Mouse (Mus musculus) limb, embryonic 12.5 days (tissue): Measurements from ENCODE around the gene Kif11. TPM values are rescaled to one million over a fixed set of nuclear protein-coding genes. Genes with fewer than 3 reads are reported as not detected.

Experiments
- ATAC-seq: fragments of 200-750 bp; cut with Nextera tagmentation; 2 replicates; pipeline ENCODE4 v1.8.0; 2017; ENCODE audit warnings: low read depth, moderate TSS enrichment; ENCODE audit not compliant: insufficient number of reproducible peaks, insufficient read depth, low FRiP score, low TSS enrichment
- H3K27ac ChIP-seq: fragments of 300-500 bp; sonication (generic); 2 replicates; pipeline ENCODE4 v1.5.1; 2016; ENCODE audit warnings: mild to moderate bottlenecking, moderate library complexity
- H3K27me3 ChIP-seq: fragments of 300-500 bp; sonication (generic); 2 replicates; pipeline ENCODE4 v1.6.1; 2016; ENCODE audit warnings: mild to moderate bottlenecking, moderate library complexity
- H3K36me3 ChIP-seq: fragments of 300-500 bp; sonication (generic); 2 replicates; pipeline ENCODE4 v1.6.1; 2016; ENCODE audit warnings: mild to moderate bottlenecking, moderate library complexity
- H3K4me1 ChIP-seq: fragments of 300-500 bp; sonication (generic); replicated peaks from 2 replicates; pipeline ENCODE4 v1.6.1; 2016
- H3K4me2 ChIP-seq: fragments of 300-500 bp; sonication (generic); 2 replicates; pipeline ENCODE4 v1.6.1; 2016; ENCODE audit warnings: mild to moderate bottlenecking, moderate library complexity
- H3K4me3 ChIP-seq: fragments of 300-500 bp; sonication (generic); replicated peaks from 2 replicates; pipeline ENCODE4 v1.5.1; 2016; ENCODE audit warnings: mild to moderate bottlenecking
- H3K9ac ChIP-seq: fragments of 300-500 bp; sonication (generic); replicated peaks from 2 replicates; pipeline ENCODE4 v1.6.1; 2016; ENCODE audit warnings: mild to moderate bottlenecking, moderate library complexity
- H3K9me3 ChIP-seq: fragments of 300-500 bp; sonication (generic); 2 replicates; pipeline ENCODE4 v1.6.1; 2016; ENCODE audit warnings: mild to moderate bottlenecking, moderate library complexity
- WGBS: fragments of 180-500 bp; shearing (Covaris S2); methylation state at CpG from one replicate; pipeline ENCODE4 v1.1.7; 2016; 5-methylcytosine and 5-hydroxymethylcytosine counted together
- polyA plus RNA-seq: library from polyadenylated mRNA; unstranded; fragments of >200 nt; fragmentation: Nextera tagmentation; extraction: Ambion mirVana; gene quantifications from 2 replicates; pipeline ENCODE4 v1.2.1, GENCODE M21; 2016

Kif11 gene
- polyA plus RNA-seq, 1 experiment from 2014 or later: 89.1 TPM

GRCm38 (mm10) chr19:37352756-37353155, 23.4 kb upstream of the Kif11 start:
- H3K4me1 ChIP-seq: no peaks in the 10 kb centered on the region
- no peak for ATAC-seq
- no peaks in the 10 kb centered on the region for H3K27me3 ChIP-seq
- peaks cover 15% of the 10 kb centered on the region for H3K36me3 ChIP-seq
- no peak overlapping the region for H3K4me3 ChIP-seq
- H3K4me2 ChIP-seq: no peak overlapping the region
- no peaks in the 10 kb centered on the region for H3K9me3 ChIP-seq
- 86% methylated on average over 3 of the region's 3 CpGs for WGBS
- no peak overlapping the region for H3K9ac ChIP-seq
- no peak overlapping the region for H3K27ac ChIP-seq

GRCm38 (mm10) chr19:37353331-37353730, 22.9 kb upstream of the Kif11 start:
- H3K4me3 ChIP-seq: no peak overlapping the region
- no peak for ATAC-seq
- WGBS: 82% methylated on average over 6 of the region's 6 CpGs
- no peaks in the 10 kb centered on the region for H3K9me3 ChIP-seq
- H3K4me2 ChIP-seq: no peak overlapping the region
- H3K9ac ChIP-seq: no peak overlapping the region
- peaks cover 15% of the 10 kb centered on the region for H3K36me3 ChIP-seq
- no peak overlapping the region for H3K27ac ChIP-seq
- no peaks in the 10 kb centered on the region for H3K27me3 ChIP-seq
- no peaks in the 10 kb centered on the region for H3K4me1 ChIP-seq

GRCm38 (mm10) chr19:37360044-37360443, 16.2 kb upstream of the Kif11 start:
- H3K36me3 ChIP-seq: no peaks in the 10 kb centered on the region
- no peak overlapping the region for H3K4me3 ChIP-seq
- H3K27me3 ChIP-seq: no peaks in the 10 kb centered on the region
- H3K9ac ChIP-seq: no peak overlapping the region
- ATAC-seq: no peak
- no peak overlapping the region for H3K27ac ChIP-seq
- no peaks in the 10 kb centered on the region for H3K4me1 ChIP-seq
- H3K4me2 ChIP-seq: no peak overlapping the region
- WGBS: 76% methylated on average over 5 of the region's 5 CpGs
- H3K9me3 ChIP-seq: no peaks in the 10 kb centered on the region

GRCm38 (mm10) chr19:37362545-37362944, 13.7 kb upstream of the Kif11 start:
- no peak for ATAC-seq
- WGBS: 32% methylated on average over 5 of the region's 5 CpGs

GRCm38 (mm10) chr19:37363128-37363939, 12.9 kb upstream of the Kif11 start:
- no peak for ATAC-seq
- Histone ChIP-seq H3K9me3 (no peaks in the 10 kb centered on the region), H3K4me1 (no peaks in the 10 kb centered on the region), H3K4me3 (no peak overlapping the region), H3K27me3 (no peaks in the 10 kb centered on the region), H3K4me2 (no peak overlapping the region), H3K36me3 (no peaks in the 10 kb centered on the region), H3K27ac (no peak overlapping the region), H3K9ac (no peak overlapping the region)
- 85% methylated on average over 11 of the region's 11 CpGs for WGBS

More at GRCm38 (mm10) chr19:37362545-37362944, 13.7 kb upstream of the Kif11 start:
- no peaks in the 10 kb centered on the region for H3K27me3 ChIP-seq
- no peak overlapping the region for H3K4me3 ChIP-seq
- no peaks in the 10 kb centered on the region for H3K4me1 ChIP-seq
- no peaks in the 10 kb centered on the region for H3K9me3 ChIP-seq
- H3K36me3 ChIP-seq: no peaks in the 10 kb centered on the region
- H3K4me2 ChIP-seq: no peak overlapping the region
- no peak overlapping the region for H3K27ac ChIP-seq
- no peak overlapping the region for H3K9ac ChIP-seq

DNA sequence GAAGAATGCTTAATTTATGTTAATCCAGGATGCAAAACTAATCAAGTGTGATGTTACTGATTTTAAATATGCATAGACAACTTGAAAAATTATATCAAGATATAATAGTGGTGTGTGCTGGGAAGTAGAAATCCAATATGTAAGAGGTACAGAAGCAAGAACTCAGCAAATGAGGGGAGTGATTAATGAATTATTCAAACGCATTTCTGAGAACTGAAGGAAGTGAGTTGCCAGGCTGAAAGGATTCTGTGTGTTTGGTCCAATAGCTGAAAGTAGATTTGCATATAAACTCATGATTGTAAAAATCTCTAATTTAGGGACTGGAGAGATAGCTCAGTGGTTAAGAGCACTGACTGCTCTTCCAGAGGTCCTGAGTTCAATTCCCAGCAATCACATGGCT, 7.2 kb upstream of the Kif11 start:
- H3K36me3 ChIP-seq: no peaks in the 10 kb centered on the region
- H3K27ac ChIP-seq: no peak overlapping the region
- H3K4me3 ChIP-seq: no peak overlapping the region
- H3K4me1 ChIP-seq: no peaks in the 10 kb centered on the region
- ATAC-seq: no peak
- H3K9me3 ChIP-seq: no peaks in the 10 kb centered on the region
- H3K9ac ChIP-seq: no peak overlapping the region
- H3K27me3 ChIP-seq: no peaks in the 10 kb centered on the region
- WGBS: 78% methylated on average over 1 of the region's 1 CpGs
- H3K4me2 ChIP-seq: no peak overlapping the region

DNA sequence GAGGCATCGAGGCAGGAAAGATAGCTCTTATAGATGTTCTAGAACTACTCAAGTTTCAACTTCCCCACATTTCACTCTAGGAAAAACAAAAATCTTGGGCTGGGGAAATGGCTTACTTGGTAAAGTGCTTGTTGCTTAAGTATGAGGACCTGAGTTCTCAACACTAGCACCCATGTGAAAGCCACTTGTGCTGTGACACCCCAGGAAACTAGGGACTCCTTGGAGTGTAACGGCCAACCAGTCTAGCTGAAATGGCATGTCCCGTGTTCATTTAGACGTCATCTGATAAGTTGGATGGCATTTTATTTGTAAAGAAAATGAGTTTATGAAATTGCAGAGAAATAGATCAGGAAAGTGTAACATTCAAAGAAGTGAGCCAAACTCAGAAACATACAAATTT, 6.3 kb upstream of the Kif11 start:
- no peaks in the 10 kb centered on the region for H3K36me3 ChIP-seq
- no peaks in the 10 kb centered on the region for H3K27me3 ChIP-seq
- no peaks in the 10 kb centered on the region for H3K4me1 ChIP-seq
- no peak overlapping the region for H3K4me2 ChIP-seq
- H3K9me3 ChIP-seq: no peaks in the 10 kb centered on the region
- H3K4me3 ChIP-seq: no peak overlapping the region
- no peak overlapping the region for H3K27ac ChIP-seq
- 88% methylated on average over 4 of the region's 4 CpGs for WGBS
- H3K9ac ChIP-seq: no peak overlapping the region
- no peak for ATAC-seq

DNA sequence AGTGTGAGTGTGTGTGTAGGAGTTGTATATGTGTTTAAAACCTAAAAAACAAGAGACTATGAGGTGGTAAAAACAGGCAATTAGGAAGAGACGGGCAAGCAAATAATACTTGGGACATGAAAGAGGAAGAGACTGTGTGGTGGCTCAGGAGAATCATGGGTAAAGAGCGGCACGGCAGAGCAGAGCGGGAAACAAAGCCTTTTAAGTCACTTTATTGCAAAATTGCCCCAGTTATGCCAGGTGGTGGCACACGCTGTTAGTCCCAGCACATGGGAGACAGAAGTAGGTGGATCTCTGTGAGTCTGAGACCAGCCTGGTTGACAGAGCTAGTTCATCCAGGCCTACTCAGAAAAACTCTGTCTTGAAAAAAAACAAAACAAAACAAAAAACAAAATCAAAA, 5.8 kb upstream of the Kif11 start:
- 0 out of 2 replicates have a peak, but pooled peaks cover 2% of the 10 kb centered on the region for H3K4me1 ChIP-seq

DNA sequence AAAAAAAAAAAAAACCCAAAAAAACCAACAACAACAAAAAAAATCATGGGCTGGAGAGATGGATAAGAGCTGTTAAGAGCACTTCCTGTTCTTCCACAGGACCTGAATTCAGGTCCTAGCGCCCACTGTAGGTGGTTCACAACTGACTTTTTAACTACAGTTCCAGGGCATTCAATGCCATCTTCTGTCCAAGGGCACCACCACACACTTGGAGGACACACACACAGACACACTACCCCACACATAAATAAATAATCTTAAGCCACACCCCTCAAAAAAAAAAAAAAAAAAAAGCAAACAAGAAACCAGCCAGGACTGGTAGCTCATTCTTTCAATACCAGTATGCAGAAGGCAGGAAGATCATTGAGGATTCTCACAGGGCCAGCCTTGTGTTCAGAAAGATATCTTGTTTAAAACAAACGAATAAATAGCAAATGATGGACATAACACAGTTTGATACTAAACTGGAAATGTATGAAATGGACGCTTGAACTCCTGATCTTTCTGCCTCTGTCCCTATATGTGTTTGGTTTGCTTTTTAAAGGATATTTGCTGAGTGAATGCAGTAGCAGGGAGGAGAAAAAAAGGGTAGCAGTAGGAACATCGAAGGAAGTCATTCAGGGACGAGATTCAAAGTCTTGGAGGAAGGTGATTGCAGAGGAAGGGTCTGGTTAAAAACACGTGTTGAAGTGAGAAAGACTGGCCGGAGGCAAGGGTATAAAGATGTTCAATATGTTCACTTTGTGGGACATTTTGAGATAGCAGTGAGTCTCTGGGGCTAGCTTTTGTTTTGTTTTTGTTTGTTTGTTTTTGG, 1.1 kb upstream of the Kif11 start:
- peaks cover 21% of the 10 kb centered on the region for H3K4me1 ChIP-seq
- ATAC-seq: no peak
- peak overlapping the region; percentile 81 for H3K9ac ChIP-seq
- peak overlapping the region; percentile 96 for H3K27ac ChIP-seq
- peak overlapping the region; percentile 86 for H3K4me3 ChIP-seq
- no peaks in the 10 kb centered on the region for H3K9me3 ChIP-seq
- 24% methylated on average over 7 of the region's 7 CpGs for WGBS
- no peaks in the 10 kb centered on the region for H3K27me3 ChIP-seq
- H3K36me3 ChIP-seq: no peaks in the 10 kb centered on the region
- H3K4me2 ChIP-seq: peak overlapping the region; percentile 70

More for the DNA sequence above, 5.8 kb upstream of the Kif11 start:
- no peak overlapping the region for H3K27ac ChIP-seq
- WGBS: 70% methylated on average over 5 of the region's 5 CpGs
- no peak for ATAC-seq
- H3K9ac ChIP-seq: no peak overlapping the region
- no peaks in the 10 kb centered on the region for H3K9me3 ChIP-seq
- H3K27me3 ChIP-seq: no peaks in the 10 kb centered on the region
- no peak overlapping the region for H3K4me2 ChIP-seq
- H3K4me3 ChIP-seq: no peak overlapping the region
- no peaks in the 10 kb centered on the region for H3K36me3 ChIP-seq

- ATAC-seq: no peak
- peak overlapping the region; percentile 70 for H3K4me2 ChIP-seq
- no peaks in the 10 kb centered on the region for H3K9me3 ChIP-seq
- H3K27ac ChIP-seq: no peak overlapping the region
- no peaks in the 10 kb centered on the region for H3K27me3 ChIP-seq
- H3K4me3 ChIP-seq: peak overlapping the region; percentile 86
- 1% methylated on average over 11 of the region's 11 CpGs for WGBS
- peaks cover 23% of the 10 kb centered on the region for H3K4me1 ChIP-seq
- H3K36me3 ChIP-seq: no peaks in the 10 kb centered on the region
- H3K9ac ChIP-seq: peak overlapping the region; percentile 81
Observed at GRCm38 (mm10) chr19:37376841-37377240, 638 bp downstream of the Kif11 start.

- Histone ChIP-seq H3K9ac (peak overlapping the region; percentile 81), H3K27ac (no peak overlapping the region), H3K4me2 (peak overlapping the region; percentile 70), H3K36me3 (0 out of 2 replicates have a peak, but pooled peaks cover under 1% of the 10 kb centered on the region), H3K27me3 (no peaks in the 10 kb centered on the region), H3K9me3 (no peaks in the 10 kb centered on the region), H3K4me1 (peaks cover 23% of the 10 kb centered on the region), H3K4me3 (peak overlapping the region; percentile 86)
- ATAC-seq: no peak
- 26% methylated on average over 8 of the region's 8 CpGs for WGBS
Observed at GRCm38 (mm10) chr19:37377404-37377990, 1.3 kb downstream of the Kif11 start.
